Mouse (Mus musculus) ES-Bruce4 (cell line): ENCODE data around the gene Ntsr1.

ENCODE experiments used
- CTCF ChIP-seq: IDR thresholded peaks from one replicate; pipeline ENCODE4 v1.8.1; 2011; ENCODE audit warnings: low read depth, low read length
- EP300 ChIP-seq: IDR thresholded peaks from 2 replicates; pipeline ENCODE4 v1.6.1; 2011; ENCODE audit warnings: low read depth, low read length; ENCODE audit not compliant: insufficient read depth
- POLR2A ChIP-seq: IDR thresholded peaks from one replicate; pipeline ENCODE4 v1.8.1; 2011; ENCODE audit warnings: low read length; ENCODE audit not compliant: insufficient read depth

DNA sequence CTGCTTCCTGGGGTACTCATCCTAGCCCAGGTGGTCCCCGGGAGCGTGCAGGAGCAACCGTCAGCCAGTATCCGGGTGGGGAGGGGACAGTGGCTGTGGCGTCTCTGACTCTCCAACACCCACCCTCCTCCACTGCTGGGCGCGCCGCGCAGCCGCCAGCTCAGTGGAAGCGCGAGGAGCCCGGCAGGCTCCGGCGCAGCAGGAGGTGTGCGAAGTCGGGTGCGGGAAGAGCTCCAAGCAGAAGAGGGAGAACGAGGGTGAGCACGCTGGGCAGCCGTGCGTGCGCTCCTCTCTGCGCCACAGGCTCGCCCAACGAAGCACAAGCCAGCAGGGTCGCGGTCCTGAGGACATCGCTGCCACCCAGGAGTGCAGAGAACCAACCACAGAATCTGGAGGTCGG lies at the start of gene Ntsr1:
- TF ChIP-seq EP300 = no peak
- TF ChIP-seq CTCF = no peak
- TF ChIP-seq POLR2A = no peak
